Mouse (Mus musculus): Measurements from ENCODE around the gene Lgals3bp. TPM values are rescaled to one million over a fixed set of nuclear protein-coding genes. Genes with fewer than 3 reads are reported as not detected.
"Not testable (repeated sequence)": the region's sequence is repeated elsewhere in the genome, so short reads cannot be mapped to it uniquely, and the experiment has no call there.

Gene Lgals3bp
- polyA plus RNA-seq, 1 experiment from 2014 or later = 2.3 TPM

GRCm38 (mm10) chr11:118393991-118394390 is 7.9 kb downstream of the Lgals3bp start:
- Histone ChIP-seq H3K36me3 (no peaks in the 10 kb centered on the region), H3K4me2 (replicated peaks) (no peak overlapping the region), H3K4me1 (no peaks in the 10 kb centered on the region), H3K9ac (no peak overlapping the region), H3K27ac (no peak overlapping the region), H3K9me3 (replicated peaks) (no peaks in the 10 kb centered on the region), H3K4me3 (no peak overlapping the region), H3K27me3 (no peaks in the 10 kb centered on the region)
- no peak for ATAC-seq (ENCODE audit: low FRiP score)
- 77% methylated on average over 5 of the region's 5 CpGs for WGBS

GRCm38 (mm10) chr11:118387816-118388215 is 14.1 kb downstream of the Lgals3bp start:
- not testable (repeated sequence) for H3K4me2 ChIP-seq (replicated peaks); H3K27ac ChIP-seq; H3K27me3 ChIP-seq; H3K4me1 ChIP-seq; H3K9me3 ChIP-seq (replicated peaks); ATAC-seq (ENCODE audit: low FRiP score); H3K9ac ChIP-seq; H3K36me3 ChIP-seq; H3K4me3 ChIP-seq
- WGBS = 94% methylated on average over 13 of the region's 13 CpGs

GRCm38 (mm10) chr11:118379251-118380009 is 22.5 kb downstream of the Lgals3bp start:
- no peaks in the 10 kb centered on the region for H3K36me3 ChIP-seq
- no peak; the same call in 1 of the 2 replicates for ATAC-seq (ENCODE audit: low FRiP score)
- no peaks in the 10 kb centered on the region for H3K27me3 ChIP-seq

GRCm38 (mm10) chr11:118378656-118379055 is 23.2 kb downstream of the Lgals3bp start:
- no peak overlapping the region for H3K9ac ChIP-seq

More at GRCm38 (mm10) chr11:118379251-118380009, 22.5 kb downstream of the Lgals3bp start:
- Histone ChIP-seq H3K4me2 (replicated peaks) (no peak overlapping the region), H3K9ac (no peak overlapping the region), H3K27ac (no peak overlapping the region), H3K4me1 (peaks cover 3% of the 10 kb centered on the region; the same call in 1 of the 2 replicates), H3K9me3 (replicated peaks) (no peaks in the 10 kb centered on the region), H3K4me3 (no peak overlapping the region)
- WGBS = 42% methylated on average over 11 of the region's 11 CpGs

GRCm38 (mm10) chr11:118376323-118376722 is 25.6 kb downstream of the Lgals3bp start:
- H3K4me2 ChIP-seq (replicated peaks); H3K4me1 ChIP-seq; H3K9me3 ChIP-seq (replicated peaks); H3K9ac ChIP-seq; H3K27me3 ChIP-seq; H3K4me3 ChIP-seq; H3K36me3 ChIP-seq; H3K27ac ChIP-seq; ATAC-seq (ENCODE audit: low FRiP score): not testable (repeated sequence)

More at GRCm38 (mm10) chr11:118378656-118379055, 23.2 kb downstream of the Lgals3bp start:
- no peaks in the 10 kb centered on the region for H3K27me3 ChIP-seq
- WGBS = 76% methylated on average over 6 of the region's 6 CpGs
- H3K36me3 ChIP-seq = no peaks in the 10 kb centered on the region
- no peak overlapping the region for H3K4me3 ChIP-seq
- no peak for ATAC-seq (ENCODE audit: low FRiP score)
- no peak overlapping the region for H3K27ac ChIP-seq
- H3K4me1 ChIP-seq = peaks cover 3% of the 10 kb centered on the region; the same call in 1 of the 2 replicates
- H3K9me3 ChIP-seq (replicated peaks) = no peaks in the 10 kb centered on the region
- no peak overlapping the region for H3K4me2 ChIP-seq (replicated peaks)

- no peak for ATAC-seq (ENCODE audit: low FRiP score)
- H3K4me2 ChIP-seq (replicated peaks) = no peak overlapping the region
- H3K27ac ChIP-seq = no peak overlapping the region
- H3K4me1 ChIP-seq = peaks cover 3% of the 10 kb centered on the region; the same call in 1 of the 2 replicates
- no peaks in the 10 kb centered on the region for H3K27me3 ChIP-seq
- no peaks in the 10 kb centered on the region for H3K9me3 ChIP-seq (replicated peaks)
- WGBS = 85% methylated on average over 5 of the region's 5 CpGs
- H3K36me3 ChIP-seq = no peaks in the 10 kb centered on the region
- no peak overlapping the region for H3K9ac ChIP-seq
- H3K4me3 ChIP-seq = no peak overlapping the region
These were observed 26.0 kb downstream of the Lgals3bp start for GRCm38 (mm10) chr11:118375881-118376280.

GRCm38 (mm10) chr11:118375461-118375860 is 26.4 kb downstream of the Lgals3bp start:
- no peak overlapping the region for H3K4me3 ChIP-seq
- no peak overlapping the region for H3K9ac ChIP-seq
- no peak overlapping the region for H3K27ac ChIP-seq
- ATAC-seq (ENCODE audit: low FRiP score) = no peak
- H3K4me2 ChIP-seq (replicated peaks) = no peak overlapping the region
- H3K27me3 ChIP-seq = no peaks in the 10 kb centered on the region
- peaks cover 3% of the 10 kb centered on the region; the same call in 1 of the 2 replicates for H3K4me1 ChIP-seq
- 87% methylated on average over 8 of the region's 8 CpGs for WGBS
- no peaks in the 10 kb centered on the region for H3K9me3 ChIP-seq (replicated peaks)
- H3K36me3 ChIP-seq = no peaks in the 10 kb centered on the region

- no peak for ATAC-seq (ENCODE audit: low FRiP score)
- Histone ChIP-seq H3K4me1 (peaks cover 3% of the 10 kb centered on the region; the same call in 1 of the 2 replicates), H3K4me2 (replicated peaks) (no peak overlapping the region), H3K27me3 (no peaks in the 10 kb centered on the region), H3K4me3 (no peak overlapping the region), H3K27ac (no peak overlapping the region), H3K9me3 (replicated peaks) (no peaks in the 10 kb centered on the region), H3K36me3 (no peaks in the 10 kb centered on the region), H3K9ac (no peak overlapping the region)
These were observed 26.9 kb downstream of the Lgals3bp start for GRCm38 (mm10) chr11:118375006-118375405.

GRCm38 (mm10) chr11:118374506-118374905 is 27.4 kb downstream of the Lgals3bp start:
- Histone ChIP-seq H3K27ac (no peak overlapping the region), H3K9ac (no peak overlapping the region), H3K4me1 (peaks cover 3% of the 10 kb centered on the region; the same call in 1 of the 2 replicates), H3K4me2 (replicated peaks) (no peak overlapping the region), H3K9me3 (replicated peaks) (no peaks in the 10 kb centered on the region), H3K27me3 (no peaks in the 10 kb centered on the region), H3K36me3 (no peaks in the 10 kb centered on the region), H3K4me3 (no peak overlapping the region)
- WGBS = 54% methylated on average over 5 of the region's 5 CpGs
- ATAC-seq (ENCODE audit: low FRiP score) = no peak

- no peaks in the 10 kb centered on the region for H3K36me3 ChIP-seq
- no peak overlapping the region for H3K4me2 ChIP-seq (replicated peaks)
- peaks cover 3% of the 10 kb centered on the region; the same call in 1 of the 2 replicates for H3K4me1 ChIP-seq
- no peak for ATAC-seq (ENCODE audit: low FRiP score)
- H3K9ac ChIP-seq = no peak overlapping the region
- no peaks in the 10 kb centered on the region for H3K27me3 ChIP-seq
- WGBS = 48% methylated on average over 7 of the region's 7 CpGs
- no peak overlapping the region for H3K4me3 ChIP-seq
- H3K9me3 ChIP-seq (replicated peaks) = no peaks in the 10 kb centered on the region
- no peak overlapping the region for H3K27ac ChIP-seq
These were observed 29.3 kb downstream of the Lgals3bp start for GRCm38 (mm10) chr11:118372641-118373040.

- no peak overlapping the region for H3K4me3 ChIP-seq
- no peak overlapping the region for H3K27ac ChIP-seq
These were observed 30.0 kb downstream of the Lgals3bp start for GRCm38 (mm10) chr11:118371876-118372275.

GRCm38 (mm10) chr11:118369657-118370056 is 32.2 kb downstream of the Lgals3bp start:
- ATAC-seq (ENCODE audit: low FRiP score) = no peak
- Histone ChIP-seq H3K27ac (no peak overlapping the region), H3K9ac (no peak overlapping the region), H3K9me3 (replicated peaks) (no peaks in the 10 kb centered on the region), H3K4me3 (no peak overlapping the region), H3K4me2 (replicated peaks) (no peak overlapping the region), H3K36me3 (no peaks in the 10 kb centered on the region), H3K4me1 (no peaks in the 10 kb centered on the region; the same call in none of the 2 replicates), H3K27me3 (no peaks in the 10 kb centered on the region)
- 78% methylated on average over 8 of the region's 8 CpGs for WGBS

More at GRCm38 (mm10) chr11:118371876-118372275, 30.0 kb downstream of the Lgals3bp start:
- H3K4me2 ChIP-seq (replicated peaks) = no peak overlapping the region
- no peaks in the 10 kb centered on the region for H3K27me3 ChIP-seq
- ATAC-seq (ENCODE audit: low FRiP score) = no peak
- peaks cover 3% of the 10 kb centered on the region; the same call in 1 of the 2 replicates for H3K4me1 ChIP-seq
- no peaks in the 10 kb centered on the region for H3K36me3 ChIP-seq
- no peaks in the 10 kb centered on the region for H3K9me3 ChIP-seq (replicated peaks)
- 89% methylated on average over 7 of the region's 7 CpGs for whole genome bisulfite sequencing
- H3K9ac ChIP-seq = no peak overlapping the region

- Histone ChIP-seq H3K4me2 (replicated peaks) (no peak overlapping the region), H3K4me1 (no peaks in the 10 kb centered on the region; the same call in none of the 2 replicates), H3K9ac (no peak overlapping the region), H3K9me3 (replicated peaks) (no peaks in the 10 kb centered on the region), H3K4me3 (no peak overlapping the region), H3K27me3 (no peaks in the 10 kb centered on the region), H3K36me3 (no peaks in the 10 kb centered on the region), H3K27ac (no peak overlapping the region)
- 86% methylated on average over 5 of the region's 5 CpGs for WGBS
- no peak for ATAC-seq (ENCODE audit: low FRiP score)
These were observed 32.6 kb downstream of the Lgals3bp start for GRCm38 (mm10) chr11:118369251-118369650.
